Mouse (Mus musculus): ENCODE measurements around the gene Pgrmc1.

DNA sequence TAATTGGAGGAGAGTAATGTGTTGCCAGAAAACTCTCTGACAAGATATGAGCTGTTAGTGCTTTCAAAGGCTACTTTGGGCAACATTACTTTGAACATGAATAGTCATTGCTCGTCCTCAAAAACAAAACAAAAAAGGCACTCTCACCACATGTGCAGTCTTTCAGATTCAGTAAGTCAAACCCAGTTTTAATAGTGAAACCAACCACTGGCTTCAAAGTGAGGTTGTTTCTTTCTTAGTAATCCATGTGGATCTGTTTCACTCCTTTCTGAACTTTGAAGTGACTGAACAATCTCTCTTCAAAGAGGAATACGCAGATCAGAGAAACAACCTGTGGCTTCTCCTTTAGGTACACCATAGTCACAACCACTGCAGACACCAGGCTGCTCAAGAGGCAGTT lies 11.1 kb downstream of the Pgrmc1 start:
- TF ChIP-seq CTCF (IDR thresholded peaks at IDR 0.05; ENCODE audit: control insufficient read depth, insufficient read depth, insufficient read length), result no peak
- no peak for TF ChIP-seq CEBPB (IDR thresholded peaks at IDR 0.05; ENCODE audit: low read depth)

Data from C2C12 (cell line).